Mouse (Mus musculus): Measurements from ENCODE around the gene Gm10197. TPM values are rescaled to one million over a fixed set of nuclear protein-coding genes. Genes with fewer than 3 reads are reported as not detected.
A peak's percentile ranks its signal among the peaks of the same experiment; 100 is the strongest.

The Gm10197 gene
- polyA plus RNA-seq (2012; rRNA removed): not detected in 2 replicates

DNA sequence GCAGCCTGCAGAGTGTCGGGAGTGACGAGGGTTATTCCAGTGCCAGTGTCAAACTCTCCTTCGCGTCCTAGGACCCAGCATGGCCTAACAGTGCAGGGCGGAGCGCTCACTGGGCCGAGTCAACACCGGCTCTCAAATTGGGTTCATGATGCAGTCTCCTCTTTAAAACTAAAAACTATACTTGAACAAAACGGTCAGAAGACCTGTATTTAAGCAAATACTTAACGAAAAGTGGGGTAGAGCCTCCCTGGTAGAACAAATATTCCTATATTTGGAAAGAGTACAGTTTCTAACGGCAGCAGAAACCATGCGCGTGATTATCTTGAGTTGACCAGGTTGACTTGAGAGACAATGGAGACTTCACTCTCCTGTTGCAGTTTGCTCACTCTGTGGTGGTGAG, at the start of gene Gm10197:
Gene Gm10197, minus strand, starts transcription at position 101 of the 400 bp plus-strand sequence.
- Histone ChIP-seq H3K4me1 (ENCODE audit: control insufficient read depth, insufficient read depth, low read length) (no peaks in the 10 kb centered on the region; the same call in 1 of the 2 replicates), H3K4me3 (ENCODE audit: insufficient read depth, low read length) (no peak within 1 kb of the TSS)
- TF ChIP-seq POLR2A (IDR thresholded peaks at IDR 0.05; ENCODE audit: extremely low read depth, insufficient read depth, low read length) (no peak), CTCF (IDR thresholded peaks at IDR 0.05; ENCODE audit: extremely low read depth, insufficient read depth, low read length) (no peak)

DNA sequence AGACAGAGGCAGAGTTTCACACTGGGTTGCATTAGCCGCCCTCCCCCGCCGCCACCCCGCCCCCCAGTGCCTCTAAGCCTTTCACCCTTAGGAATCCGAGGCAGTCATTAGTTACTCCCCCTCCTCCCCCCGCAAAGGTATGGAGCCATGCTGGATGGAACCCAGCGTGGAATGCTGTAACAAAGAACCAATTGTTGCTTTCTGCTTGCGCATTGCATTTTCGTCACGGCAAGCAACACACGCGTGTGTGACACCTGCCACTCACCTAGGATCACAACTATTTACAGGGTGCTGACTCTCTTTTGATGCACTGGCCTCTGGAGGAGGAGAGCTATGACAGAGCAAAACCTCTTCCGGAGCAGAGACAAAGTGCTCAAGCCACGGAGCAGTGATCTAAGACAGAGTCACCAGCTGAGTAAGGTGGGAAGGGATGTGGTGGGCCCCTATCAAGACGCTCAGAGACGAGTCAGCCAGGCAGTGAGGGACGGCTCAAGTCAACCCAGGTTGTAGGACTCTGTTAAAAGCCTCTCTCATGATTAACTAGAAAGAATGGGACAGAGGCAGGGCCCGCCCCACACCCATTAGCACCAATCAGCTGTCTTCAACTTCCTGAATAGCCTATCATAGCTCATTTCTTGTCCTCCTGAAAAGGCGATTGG, 49.5 kb upstream of the Gm10197 start:
- Histone ChIP-seq H3K27ac (ENCODE audit: insufficient read depth, low read length) (no peak overlapping the region), H3K4me3 (ENCODE audit: insufficient read depth, low read length) (peak overlapping the region; percentile 3; the same call in 1 of the 2 replicates)
- no peak for TF ChIP-seq POLR2A (IDR thresholded peaks at IDR 0.05; ENCODE audit: extremely low read depth, insufficient read depth, low read length)
- no peak for TF ChIP-seq CTCF (IDR thresholded peaks at IDR 0.05; ENCODE audit: extremely low read depth, insufficient read depth, low read length)

More for the DNA sequence above, at the start of gene Gm10197:
- no peak within 1 kb of the TSS for H3K27ac ChIP-seq (ENCODE audit: insufficient read depth, low read length)

DNA sequence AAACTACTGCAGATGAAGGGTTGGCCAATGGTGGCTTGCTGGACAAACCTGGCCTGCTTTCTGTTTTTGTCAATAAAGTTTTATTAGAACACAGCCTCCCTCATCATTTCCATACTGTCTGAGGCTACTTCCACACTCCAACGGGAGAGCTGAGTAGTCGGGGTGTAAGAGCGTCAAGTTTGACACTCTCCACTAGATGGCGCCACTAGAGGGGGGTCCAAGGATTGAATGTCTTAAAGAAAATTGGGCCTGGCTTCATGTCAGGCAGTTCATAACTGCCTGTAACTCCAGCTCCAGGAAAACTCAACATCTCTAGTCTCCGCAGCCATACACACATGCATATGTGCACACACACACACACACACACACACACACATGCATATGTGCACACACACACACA, 48.3 kb upstream of the Gm10197 start:
- H3K27ac ChIP-seq (ENCODE audit: insufficient read depth, low read length): no peak overlapping the region
- H3K4me1 ChIP-seq (ENCODE audit: control insufficient read depth, insufficient read depth, low read length): no peaks in the 10 kb centered on the region
- no peak overlapping the region for H3K4me3 ChIP-seq (ENCODE audit: insufficient read depth, low read length)
- TF ChIP-seq CTCF (IDR thresholded peaks at IDR 0.05; ENCODE audit: extremely low read depth, insufficient read depth, low read length): peak; percentile 40
- no peak for TF ChIP-seq POLR2A (IDR thresholded peaks at IDR 0.05; ENCODE audit: extremely low read depth, insufficient read depth, low read length)

More for the DNA sequence above, 49.5 kb upstream of the Gm10197 start:
- H3K4me1 ChIP-seq (ENCODE audit: control insufficient read depth, insufficient read depth, low read length): no peaks in the 10 kb centered on the region

DNA sequence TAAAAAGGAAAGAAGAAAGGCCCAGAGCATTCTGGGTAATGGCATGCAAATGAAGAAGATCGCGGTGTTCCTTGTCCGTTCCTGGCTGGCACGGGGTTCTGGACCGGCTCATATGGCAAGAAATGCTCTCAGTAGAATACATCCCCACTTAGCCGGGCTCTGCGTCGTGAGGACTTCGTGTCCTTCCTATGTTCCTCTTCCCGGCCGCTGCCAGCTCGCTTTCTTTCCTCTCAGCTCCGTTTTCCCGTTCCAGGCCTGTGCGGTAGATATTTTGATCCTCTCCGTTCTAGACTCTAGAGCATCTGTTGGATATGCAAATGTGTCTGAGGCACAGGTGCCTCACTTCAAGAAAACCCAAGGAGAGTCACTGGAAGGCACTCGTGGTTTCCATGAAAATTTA, 43.6 kb upstream of the Gm10197 start:
- no peak overlapping the region for H3K4me3 ChIP-seq (ENCODE audit: insufficient read depth, low read length)
- peaks cover 4% of the 10 kb centered on the region for H3K4me1 ChIP-seq (ENCODE audit: control insufficient read depth, insufficient read depth, low read length)
- H3K27ac ChIP-seq (ENCODE audit: insufficient read depth, low read length): no peak overlapping the region
- TF ChIP-seq POLR2A (IDR thresholded peaks at IDR 0.05; ENCODE audit: extremely low read depth, insufficient read depth, low read length) (no peak), CTCF (IDR thresholded peaks at IDR 0.05; ENCODE audit: extremely low read depth, insufficient read depth, low read length) (no peak)

DNA sequence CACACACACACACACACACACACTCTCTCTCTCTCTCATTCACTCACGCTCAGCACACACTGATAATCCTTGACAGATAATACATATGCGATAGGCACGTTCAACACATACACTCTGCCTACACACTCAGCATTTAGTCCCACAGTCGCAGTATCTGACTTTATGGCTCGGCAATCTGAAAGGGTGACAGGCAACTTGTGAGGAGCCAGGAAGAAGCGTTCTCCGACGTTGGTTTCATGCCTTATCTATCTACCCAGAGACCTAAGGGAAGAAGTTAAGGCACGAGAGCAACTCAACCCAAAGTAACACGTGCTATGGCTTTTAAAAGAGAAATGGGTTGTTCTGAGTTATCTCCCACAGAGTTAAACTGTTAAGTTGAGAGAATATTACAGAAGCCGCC, 43.1 kb upstream of the Gm10197 start:
- peaks cover 4% of the 10 kb centered on the region for H3K4me1 ChIP-seq (ENCODE audit: control insufficient read depth, insufficient read depth, low read length)
- TF ChIP-seq CTCF (IDR thresholded peaks at IDR 0.05; ENCODE audit: extremely low read depth, insufficient read depth, low read length) (no peak), POLR2A (IDR thresholded peaks at IDR 0.05; ENCODE audit: extremely low read depth, insufficient read depth, low read length) (no peak)
- H3K27ac ChIP-seq (ENCODE audit: insufficient read depth, low read length): peak overlapping the region; percentile 59; the same call in 1 of the 2 replicates

DNA sequence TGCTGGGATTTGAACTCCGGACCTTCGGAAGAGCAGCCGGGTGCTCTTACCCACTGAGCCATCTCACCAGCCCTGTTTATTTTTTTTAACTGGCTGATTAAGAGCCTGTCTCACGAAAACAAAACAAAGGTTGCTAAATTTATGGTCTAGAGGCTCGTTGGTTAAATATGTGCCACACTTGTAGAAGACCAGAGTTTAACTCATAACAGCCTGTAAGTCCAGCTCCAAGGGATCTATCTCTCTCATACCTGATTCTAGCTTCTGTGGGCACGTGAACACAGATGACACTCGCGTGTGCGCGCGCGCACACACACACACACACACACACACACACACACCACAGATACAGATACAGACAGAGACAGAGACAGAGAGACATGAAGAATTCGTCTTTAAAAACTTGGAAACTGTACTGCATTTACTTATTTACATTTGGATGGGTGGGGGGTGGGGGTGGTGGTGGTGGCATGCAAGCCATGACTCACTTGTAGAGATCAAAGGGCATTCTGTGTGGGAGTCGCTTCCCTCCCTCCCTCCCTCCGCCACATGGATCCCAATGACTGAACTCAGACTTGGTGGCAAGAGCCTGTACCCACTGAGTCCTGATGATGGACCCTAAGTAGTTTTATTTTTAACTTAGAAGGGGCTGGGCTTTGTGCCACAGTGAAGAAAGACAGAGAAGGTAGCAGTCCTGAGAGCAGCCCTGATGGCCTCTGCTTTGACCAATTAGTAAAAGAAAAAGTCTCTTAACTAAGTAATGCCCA, 42.2 kb upstream of the Gm10197 start:
- H3K4me1 ChIP-seq (ENCODE audit: control insufficient read depth, insufficient read depth, low read length): peaks cover 4% of the 10 kb centered on the region
- H3K27ac ChIP-seq (ENCODE audit: insufficient read depth, low read length): no peak overlapping the region
- TF ChIP-seq CTCF (IDR thresholded peaks at IDR 0.05; ENCODE audit: extremely low read depth, insufficient read depth, low read length): no peak
- no peak for TF ChIP-seq POLR2A (IDR thresholded peaks at IDR 0.05; ENCODE audit: extremely low read depth, insufficient read depth, low read length)
- no peak overlapping the region for H3K4me3 ChIP-seq (ENCODE audit: insufficient read depth, low read length)

More for the DNA sequence above, 43.1 kb upstream of the Gm10197 start:
- H3K4me3 ChIP-seq (ENCODE audit: insufficient read depth, low read length): no peak overlapping the region

DNA sequence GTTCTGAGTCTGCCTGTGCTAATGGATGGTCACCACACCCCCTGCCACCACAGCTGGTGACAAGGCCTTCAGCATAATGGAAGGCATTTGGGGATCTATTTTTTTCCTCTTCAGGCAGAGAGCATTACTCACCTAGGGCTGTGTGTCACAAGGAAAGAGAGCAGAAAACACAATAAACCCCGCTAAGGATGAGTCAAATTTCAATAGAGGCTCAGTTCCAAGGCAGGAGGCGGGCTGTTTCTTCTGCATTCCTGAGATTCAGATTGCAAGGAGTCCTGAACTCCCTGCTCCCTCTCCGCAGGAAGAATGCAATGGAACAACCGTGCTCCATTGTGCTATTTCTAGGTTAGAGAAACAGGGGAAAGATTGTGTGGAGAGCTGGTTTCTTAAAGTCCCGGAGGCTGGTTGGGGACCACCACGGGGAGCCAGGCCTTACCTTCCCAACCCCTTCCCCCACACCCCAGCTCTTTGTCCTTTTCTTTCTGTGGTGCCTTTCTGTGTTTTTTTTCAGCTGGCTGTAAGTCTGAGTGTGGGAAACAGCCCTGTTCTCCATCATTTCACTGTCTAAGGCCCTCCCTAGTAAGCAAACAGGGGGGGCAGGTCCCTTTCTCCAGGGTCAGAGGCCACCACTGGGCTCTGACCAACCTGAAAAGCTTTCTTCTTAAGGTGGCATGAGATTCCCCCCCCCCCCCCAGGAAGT, 40.7 kb upstream of the Gm10197 start:
- Histone ChIP-seq H3K4me1 (ENCODE audit: control insufficient read depth, insufficient read depth, low read length) (peaks cover 4% of the 10 kb centered on the region), H3K4me3 (ENCODE audit: insufficient read depth, low read length) (no peak overlapping the region), H3K27ac (ENCODE audit: insufficient read depth, low read length) (no peak overlapping the region)
- TF ChIP-seq CTCF (IDR thresholded peaks at IDR 0.05; ENCODE audit: extremely low read depth, insufficient read depth, low read length): no peak
- no peak for TF ChIP-seq POLR2A (IDR thresholded peaks at IDR 0.05; ENCODE audit: extremely low read depth, insufficient read depth, low read length)

DNA sequence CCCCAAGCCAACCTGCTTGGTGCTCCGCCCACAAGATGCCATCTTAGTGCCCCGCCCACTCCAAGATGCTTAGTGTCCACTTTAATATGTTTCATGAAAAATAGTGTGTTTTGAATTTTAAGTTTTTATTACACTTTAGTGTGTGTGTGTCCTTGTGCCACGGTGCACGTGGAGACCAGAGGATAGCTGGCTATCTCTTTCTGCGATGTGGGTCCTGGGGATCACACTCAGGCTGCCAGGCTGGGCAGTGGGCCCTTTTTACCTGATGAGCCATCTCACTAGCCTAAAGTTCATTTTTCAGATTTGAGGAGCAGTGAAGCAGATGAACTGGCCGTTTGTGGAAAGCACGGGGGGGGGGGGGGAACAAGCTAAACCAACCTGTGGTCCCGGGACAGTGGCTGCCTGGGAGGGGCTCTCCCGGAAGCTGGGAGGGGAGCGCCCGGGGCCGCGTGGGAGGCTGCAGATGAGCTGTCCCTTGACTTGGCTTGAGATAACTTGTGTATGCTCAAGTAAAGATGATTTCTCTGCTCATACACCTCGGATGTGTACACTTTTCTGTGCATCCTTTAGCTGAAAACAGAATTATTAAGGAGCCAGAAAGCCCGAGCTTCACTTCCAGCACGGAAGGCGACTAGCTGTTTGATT, 38.2 kb upstream of the Gm10197 start:
- Histone ChIP-seq H3K4me1 (ENCODE audit: control insufficient read depth, insufficient read depth, low read length) (peaks cover 4% of the 10 kb centered on the region), H3K27ac (ENCODE audit: insufficient read depth, low read length) (no peak overlapping the region), H3K4me3 (ENCODE audit: insufficient read depth, low read length) (no peak overlapping the region)
- TF ChIP-seq POLR2A (IDR thresholded peaks at IDR 0.05; ENCODE audit: extremely low read depth, insufficient read depth, low read length) (no peak), CTCF (IDR thresholded peaks at IDR 0.05; ENCODE audit: extremely low read depth, insufficient read depth, low read length) (no peak)

DNA sequence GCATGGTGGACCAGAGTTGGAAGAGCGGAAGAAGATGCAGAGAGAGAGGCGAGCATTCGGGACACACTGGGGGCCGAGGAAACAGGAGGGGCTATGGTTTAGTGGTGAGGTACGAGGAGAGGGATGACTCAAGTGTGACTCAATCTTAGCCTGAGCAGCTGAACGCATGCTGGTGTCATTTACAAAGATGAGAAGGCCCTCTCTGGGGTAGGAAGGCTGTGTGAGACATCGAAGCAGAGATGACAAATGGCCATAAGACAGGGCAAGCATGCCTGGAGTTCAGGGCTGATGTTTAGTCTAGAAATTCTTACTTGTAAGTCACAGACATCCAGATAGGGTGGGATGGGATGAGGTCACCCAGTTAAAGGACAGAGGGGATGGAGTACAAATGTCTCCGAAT, 36.8 kb upstream of the Gm10197 start:
- no peak for TF ChIP-seq CTCF (IDR thresholded peaks at IDR 0.05; ENCODE audit: extremely low read depth, insufficient read depth, low read length)
- no peak for TF ChIP-seq POLR2A (IDR thresholded peaks at IDR 0.05; ENCODE audit: extremely low read depth, insufficient read depth, low read length)
- Histone ChIP-seq H3K4me1 (ENCODE audit: control insufficient read depth, insufficient read depth, low read length) (0 out of 2 replicates have a peak, but pooled peaks cover 2% of the 10 kb centered on the region), H3K4me3 (ENCODE audit: insufficient read depth, low read length) (no peak overlapping the region), H3K27ac (ENCODE audit: insufficient read depth, low read length) (no peak overlapping the region)
